Mouse (Mus musculus) cortical plate, adult 2 months (tissue): ENCODE measurements around the gene Dph2. TPM values are rescaled to one million over a fixed set of nuclear protein-coding genes. Genes with fewer than 3 reads are reported as not detected.
A peak's percentile ranks its signal among the peaks of the same experiment; 100 is the strongest.

Source experiments
- H3K27ac ChIP-seq: fragments of 200-500 bp; 2 replicates; pipeline ENCODE4 v1.5.1; 2012; ENCODE audit warnings: low read length, control low read depth, inconsistent platforms; ENCODE audit not compliant: insufficient read depth
- H3K4me1 ChIP-seq: fragments of 200-500 bp; 2 replicates; pipeline ENCODE4 v1.6.1; 2011; ENCODE audit warnings: low read length; ENCODE audit not compliant: control insufficient read depth, insufficient read depth
- H3K4me3 ChIP-seq: fragments of 200-500 bp; 2 replicates; pipeline ENCODE4 v1.5.1; 2011; ENCODE audit warnings: mild to moderate bottlenecking, low read length, control low read depth; ENCODE audit not compliant: insufficient read depth
- CTCF ChIP-seq: fragments of 200-500 bp; IDR thresholded peaks from 2 replicates; pipeline ENCODE4 v1.5.1; 2011; ENCODE audit warnings: mild to moderate bottlenecking, control low read depth, low read length; ENCODE audit not compliant: insufficient read depth; ENCODE audit errors: extremely low read depth
- POLR2A ChIP-seq: fragments of 200-500 bp; IDR thresholded peaks from 2 replicates; pipeline ENCODE4 v1.6.1; 2011; ENCODE audit warnings: mild to moderate bottlenecking, low read length, control low read depth; ENCODE audit not compliant: insufficient read depth; ENCODE audit errors: extremely low read depth
- polyA plus RNA-seq: library from polyadenylated mRNA; depleted of rRNA; stranded (reverse); fragments of >200 nt; gene quantifications from 2 replicates; pipeline ENCODE4 v1.2.3, GENCODE M21; 2012

The Dph2 gene
- polyA plus RNA-seq, 1 experiment, result 13.8 TPM

- Histone ChIP-seq H3K4me1 (no peaks in the 10 kb centered on the region), H3K27ac (no peak overlapping the region), H3K4me3 (no peak overlapping the region)
- no peak for TF ChIP-seq CTCF
- no peak for TF ChIP-seq POLR2A
Measured at GRCm38 (mm10) chr4:117867000-117867399, 24.8 kb downstream of the Dph2 start.

- Histone ChIP-seq H3K4me1 (no peaks in the 10 kb centered on the region), H3K4me3 (no peak overlapping the region), H3K27ac (no peak overlapping the region)
- TF ChIP-seq POLR2A, result no peak
- no peak for TF ChIP-seq CTCF
Measured at GRCm38 (mm10) chr4:117866083-117866482, 25.7 kb downstream of the Dph2 start.

DNA sequence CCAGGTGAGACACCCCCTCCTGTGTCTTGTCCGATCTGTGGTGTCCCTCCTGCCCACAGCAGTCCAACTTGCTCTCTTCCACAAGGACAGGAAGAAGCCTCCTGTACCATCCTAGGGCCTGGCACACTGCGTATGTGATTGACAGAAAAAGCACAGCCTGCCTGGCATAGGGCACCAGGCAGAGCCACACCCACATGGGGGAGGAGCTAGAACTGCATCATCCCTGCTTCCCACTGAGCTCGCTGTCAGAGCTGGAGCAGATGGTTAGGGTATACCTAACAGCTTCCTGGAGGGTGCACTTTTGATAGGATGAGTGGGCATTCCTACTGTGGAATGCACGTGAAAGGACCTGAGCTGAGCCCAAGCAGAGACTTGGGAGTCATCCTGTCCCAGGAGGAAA, 29.0 kb downstream of the Dph2 start:
- H3K27ac ChIP-seq, result no peak overlapping the region
- H3K4me1 ChIP-seq, result no peaks in the 10 kb centered on the region
- no peak overlapping the region for H3K4me3 ChIP-seq
- TF ChIP-seq POLR2A (0 out of 2 replicates have a peak, but pooled peaks have one; percentile 32), CTCF (no peak)

GRCm38 (mm10) chr4:117860570-117860969, 31.3 kb downstream of the Dph2 start:
- H3K4me1 ChIP-seq, result no peaks in the 10 kb centered on the region
- TF ChIP-seq POLR2A (no peak), CTCF (no peak)
- no peak overlapping the region for H3K4me3 ChIP-seq
- peak overlapping the region; percentile 44; the same call in 1 of the 2 replicates for H3K27ac ChIP-seq

- 0 out of 2 replicates have a peak, but pooled peaks cover 2% of the 10 kb centered on the region for H3K4me1 ChIP-seq
- H3K4me3 ChIP-seq, result no peak overlapping the region
- TF ChIP-seq POLR2A (no peak), CTCF (peak; percentile 56)
- H3K27ac ChIP-seq, result no peak overlapping the region
Measured at GRCm38 (mm10) chr4:117858794-117859193, 33.0 kb downstream of the Dph2 start.

- H3K4me1 ChIP-seq, result 0 out of 2 replicates have a peak, but pooled peaks cover 2% of the 10 kb centered on the region
- TF ChIP-seq POLR2A (no peak), CTCF (no peak)
Measured at GRCm38 (mm10) chr4:117855146-117855545, 36.7 kb downstream of the Dph2 start.

DNA sequence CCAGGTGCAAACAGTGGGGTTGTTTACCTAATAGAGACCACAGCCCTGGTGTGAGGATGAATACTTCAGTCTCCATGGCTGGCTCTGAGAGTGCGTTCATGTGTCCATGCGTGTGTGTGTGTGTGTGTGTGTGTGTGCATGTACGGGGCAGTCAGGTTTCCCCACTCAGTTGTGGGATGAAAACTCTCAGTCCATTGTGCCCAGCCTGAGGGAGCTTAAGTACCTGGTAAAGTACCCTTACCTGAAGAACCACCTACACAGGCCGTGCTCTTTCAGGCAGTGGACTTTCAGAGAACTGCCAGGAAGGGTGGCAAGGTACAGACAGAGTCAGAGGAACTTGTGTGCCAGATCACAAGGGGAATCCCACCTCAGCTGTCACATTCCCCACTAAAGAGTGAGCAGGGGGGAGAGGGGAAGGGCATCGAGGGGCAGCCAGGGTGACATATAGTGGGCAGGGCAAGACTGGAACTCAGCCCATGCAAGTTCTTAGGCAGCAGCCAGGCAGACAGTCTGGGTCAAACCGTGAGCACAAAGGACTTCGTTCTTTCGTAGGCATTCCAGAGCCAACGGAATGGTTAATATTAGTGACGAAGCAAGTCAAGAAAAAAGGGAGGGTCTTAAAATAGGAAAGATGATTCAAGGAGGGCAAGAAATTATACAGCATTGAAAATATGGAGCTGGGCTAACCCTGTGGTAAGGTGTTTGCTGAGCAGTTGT, 39.5 kb downstream of the Dph2 start:
- Histone ChIP-seq H3K27ac (0 out of 2 replicates have a peak overlapping the region, but pooled peaks have one; percentile 10), H3K4me1 (0 out of 2 replicates have a peak, but pooled peaks cover 2% of the 10 kb centered on the region), H3K4me3 (no peak overlapping the region)
- TF ChIP-seq CTCF (no peak), POLR2A (no peak)

More at GRCm38 (mm10) chr4:117855146-117855545, 36.7 kb downstream of the Dph2 start:
- Histone ChIP-seq H3K4me3 (no peak overlapping the region), H3K27ac (peak overlapping the region; percentile 90)

DNA sequence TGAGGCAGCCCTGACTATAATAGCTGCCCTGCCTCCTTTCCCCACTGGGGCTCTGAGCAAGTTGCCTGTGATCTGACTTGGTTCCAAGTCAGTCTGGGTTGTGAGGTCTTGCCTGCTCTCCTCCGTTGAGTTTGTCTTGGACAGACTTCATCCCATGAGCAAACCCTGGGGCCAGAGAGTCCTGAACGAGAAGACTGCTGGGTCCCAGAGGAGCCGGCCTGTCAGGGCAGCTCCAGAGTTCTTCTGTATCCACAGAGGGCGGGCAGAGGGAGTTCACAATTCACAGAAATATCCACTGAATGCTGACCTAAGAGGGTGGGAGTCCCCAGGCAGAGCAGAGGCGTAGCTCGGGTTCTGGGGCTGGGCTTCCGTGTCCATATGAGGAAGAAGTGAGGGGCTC, 41.0 kb downstream of the Dph2 start:
- no peak for TF ChIP-seq CTCF
- no peak for TF ChIP-seq POLR2A
- Histone ChIP-seq H3K4me3 (no peak overlapping the region; the same call in 1 of the 2 replicates), H3K27ac (0 out of 2 replicates have a peak overlapping the region, but pooled peaks have one; percentile 72), H3K4me1 (0 out of 2 replicates have a peak, but pooled peaks cover 2% of the 10 kb centered on the region)

- no peak for TF ChIP-seq POLR2A
- TF ChIP-seq CTCF, result no peak
- Histone ChIP-seq H3K27ac (peak overlapping the region; percentile 65), H3K4me1 (0 out of 2 replicates have a peak, but pooled peaks cover 2% of the 10 kb centered on the region), H3K4me3 (no peak overlapping the region; the same call in none of the 2 replicates)
Measured at GRCm38 (mm10) chr4:117850176-117850575, 41.7 kb downstream of the Dph2 start.

DNA sequence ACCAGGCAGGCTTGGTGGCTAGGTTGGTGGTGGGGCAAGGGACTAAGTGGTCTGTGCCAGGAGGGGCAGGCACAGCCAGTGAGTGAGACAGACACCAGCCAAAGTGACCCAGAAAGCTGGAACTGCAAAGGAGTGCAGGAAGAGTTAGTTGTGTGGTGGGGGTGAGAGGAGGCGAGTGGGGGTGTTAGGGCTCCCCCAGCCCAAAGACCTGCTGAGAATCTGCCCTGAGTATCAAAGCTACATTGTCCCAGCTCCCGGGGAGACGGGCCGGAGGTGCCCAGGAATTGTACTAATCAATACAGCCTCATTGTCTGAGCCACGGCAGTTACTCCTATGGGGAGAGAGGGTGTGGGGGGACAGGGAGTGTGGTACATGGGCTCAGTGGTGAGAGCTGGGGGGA, 42.3 kb downstream of the Dph2 start:
- no peak for TF ChIP-seq POLR2A
- TF ChIP-seq CTCF, result no peak
- H3K4me1 ChIP-seq, result no peaks in the 10 kb centered on the region
- peak overlapping the region; percentile 17; the same call in 1 of the 2 replicates for H3K4me3 ChIP-seq
- H3K27ac ChIP-seq, result peak overlapping the region; percentile 65
